Mouse (Mus musculus): ENCODE measurements around the gene Eipr1. TPM values are rescaled to one million over a fixed set of nuclear protein-coding genes. Genes with fewer than 3 reads are reported as not detected.
A peak's percentile ranks its signal among the peaks of the same experiment; 100 is the strongest.
"Not testable (repeated sequence)": the region's sequence is repeated elsewhere in the genome, so short reads cannot be mapped to it uniquely, and the experiment has no call there.

The Eipr1 gene
- polyA plus RNA-seq (2012; rRNA removed): 15.2 and 16.9 TPM in 2 replicates

DNA sequence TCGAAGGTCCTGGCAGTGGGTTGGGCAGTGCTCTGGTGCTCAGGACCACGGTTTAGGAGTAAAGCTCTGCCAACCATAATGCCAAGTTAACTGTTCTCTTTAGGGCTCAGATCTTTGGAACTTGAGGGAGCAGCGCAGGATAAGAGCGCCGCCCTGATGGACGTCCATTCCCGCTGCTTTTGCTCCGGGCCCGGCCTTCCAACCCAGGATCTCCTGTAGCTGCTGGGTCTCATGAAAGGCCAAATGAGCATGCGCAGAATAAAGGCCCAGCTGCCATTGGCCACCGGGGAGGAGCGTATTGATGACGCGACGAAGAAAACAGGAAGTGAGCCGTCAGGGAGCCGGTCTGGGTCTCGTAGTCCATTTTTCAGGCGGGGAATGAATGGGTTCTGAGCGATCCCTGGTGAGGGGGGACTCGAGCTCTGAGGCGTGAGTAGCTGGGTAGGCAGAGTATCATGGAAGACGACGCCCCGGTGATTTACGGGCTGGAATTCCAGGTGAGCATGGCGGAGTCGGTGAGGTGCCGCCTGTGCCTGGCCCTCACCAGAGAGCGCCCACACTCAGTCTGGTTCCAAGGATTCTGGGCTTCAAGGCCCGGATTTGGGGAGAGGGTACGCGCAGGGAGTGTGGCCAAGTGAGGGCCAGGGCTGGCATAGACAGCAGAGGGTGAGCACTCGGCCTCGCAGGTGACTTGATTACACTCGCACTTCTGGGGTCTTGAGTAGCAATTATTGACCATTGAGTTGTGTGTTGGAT lies at the start of gene Eipr1:
Eipr1 (plus strand) TSS at position 296 of the 756 bp plus-strand sequence.
- peak; percentile 55 for DNase-seq (ENCODE audit: low spot score)

DNA sequence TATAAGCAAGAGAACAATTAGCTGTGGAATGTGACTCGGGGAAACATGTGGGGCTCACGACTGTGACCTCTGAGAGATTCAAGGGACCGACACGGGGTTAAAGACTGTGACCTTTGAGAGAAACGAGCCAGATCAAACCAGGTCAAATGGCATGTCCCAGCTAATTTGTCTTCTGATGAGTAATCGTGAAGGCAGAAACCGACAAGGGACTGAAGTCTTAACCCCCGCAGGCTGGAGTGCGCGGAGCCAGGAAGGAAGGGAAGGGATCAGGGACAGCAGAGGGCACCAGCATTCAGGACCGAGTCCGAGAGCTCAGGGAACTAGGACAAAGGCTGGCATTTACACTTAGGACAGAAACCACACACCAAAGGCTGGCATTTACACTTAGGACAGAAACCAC lies 47.2 kb upstream of the Eipr1 start:
- no peak for DNase-seq (ENCODE audit: low spot score)

DNA sequence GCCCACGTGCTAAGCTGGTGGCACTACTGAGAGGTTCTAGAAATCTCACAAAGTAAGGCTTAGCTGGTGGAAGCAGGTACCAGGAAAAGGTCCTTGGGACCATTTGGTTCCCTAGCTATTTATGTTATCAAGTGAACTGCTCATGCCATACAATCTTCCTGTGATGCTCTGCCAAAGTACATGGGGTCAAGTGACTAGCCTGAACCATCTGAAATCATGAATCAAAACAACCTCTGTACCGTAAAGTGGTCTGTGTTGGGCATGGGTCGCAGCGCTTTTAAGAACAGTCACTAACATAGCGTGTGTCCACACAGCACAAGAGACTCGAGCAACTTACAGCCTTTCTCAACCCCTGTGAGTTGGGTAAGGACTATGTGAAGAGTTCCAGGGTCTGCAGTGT lies 46.4 kb upstream of the Eipr1 start:
- DNase-seq (ENCODE audit: low spot score): no peak

DNA sequence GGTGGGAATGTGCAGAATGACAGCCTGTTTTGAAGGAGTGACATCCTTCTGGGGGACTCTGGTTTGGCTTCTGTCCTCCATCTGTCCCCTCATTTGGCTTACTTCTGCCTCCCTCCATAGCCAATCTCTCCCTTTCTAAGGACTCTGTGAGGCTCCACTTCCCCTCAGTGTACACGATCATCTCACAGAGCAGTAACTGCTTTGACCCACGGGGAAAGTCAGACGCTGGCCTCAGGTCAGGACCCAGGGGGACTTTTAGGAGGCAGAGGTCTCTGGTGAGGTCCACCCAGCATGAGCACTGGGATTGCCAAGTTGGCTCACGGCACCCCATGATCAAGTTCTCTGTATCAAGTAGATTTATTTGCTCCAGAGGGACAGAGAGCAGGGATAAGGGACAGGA lies 43.4 kb upstream of the Eipr1 start:
- DNase-seq (ENCODE audit: low spot score): no peak

DNA sequence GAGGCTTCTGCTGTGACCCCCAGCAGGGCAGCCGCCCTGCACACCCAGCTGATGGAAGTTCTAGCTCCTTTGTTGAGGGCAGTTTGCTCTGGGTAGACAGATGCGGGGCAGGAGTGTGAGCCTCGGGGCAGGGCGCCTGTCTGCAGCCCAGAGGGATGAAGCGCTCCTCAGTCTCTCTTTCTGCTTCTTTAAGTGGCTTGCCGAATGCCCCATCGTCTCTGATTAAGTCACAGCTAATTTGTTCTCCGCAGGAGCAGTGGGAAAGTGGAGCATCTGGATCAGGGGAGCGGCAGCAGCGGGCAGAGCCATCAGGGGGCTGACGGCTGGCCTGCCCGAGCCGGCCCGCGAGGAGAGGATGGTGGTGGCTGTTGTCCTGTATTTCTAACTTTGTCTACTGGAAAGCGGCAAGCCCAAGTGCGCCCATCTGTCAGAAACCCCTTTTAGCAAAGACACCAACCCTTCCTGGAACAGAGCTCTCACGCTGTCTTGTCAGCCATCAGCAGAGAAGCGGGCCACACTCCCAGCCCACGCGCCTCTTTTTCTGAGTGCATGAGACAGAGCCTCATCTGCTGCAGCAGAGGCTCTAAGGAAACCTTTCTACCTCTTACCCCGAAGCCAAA lies 40.9 kb upstream of the Eipr1 start:
- DNase-seq (ENCODE audit: low spot score): no peak

DNA sequence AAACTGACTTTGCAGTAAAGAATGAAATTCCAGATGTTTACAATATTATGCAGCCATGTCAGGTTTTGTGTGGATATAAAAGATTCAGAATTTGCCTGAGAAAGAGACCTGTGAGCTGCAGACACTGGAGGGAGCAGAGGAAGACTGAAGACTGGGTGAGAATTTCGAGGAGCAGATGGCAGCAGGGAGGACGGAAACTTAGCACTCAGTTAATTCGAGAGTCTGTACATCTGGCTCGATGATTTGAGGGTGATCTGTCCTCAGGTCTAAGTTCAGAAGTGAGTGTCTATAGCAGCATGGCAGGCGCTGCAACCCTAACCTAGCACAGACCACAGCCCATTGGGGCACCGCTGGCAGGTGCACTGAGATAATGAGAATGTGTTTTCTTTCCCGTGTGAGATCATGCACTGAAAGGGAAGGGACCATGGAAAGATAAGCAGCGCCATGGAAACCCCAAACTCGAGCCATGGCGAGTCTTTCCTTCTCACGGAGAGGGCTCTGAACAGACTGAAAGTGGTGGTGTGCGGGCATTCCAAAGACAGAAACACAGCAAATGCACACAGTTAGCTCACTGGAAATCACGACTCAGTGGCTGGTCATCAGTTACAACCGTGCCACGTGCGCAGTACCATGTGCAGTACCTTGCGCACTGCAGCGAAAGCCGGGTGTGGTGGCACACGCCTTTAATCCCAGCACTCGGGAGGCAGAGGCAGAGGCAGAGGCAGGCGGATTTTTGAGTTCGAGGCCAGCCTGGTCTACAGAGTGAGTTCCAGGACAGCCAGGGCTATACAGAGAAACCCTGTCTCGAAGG lies 36.6 kb upstream of the Eipr1 start:
- DNase-seq (ENCODE audit: low spot score): no peak

DNA sequence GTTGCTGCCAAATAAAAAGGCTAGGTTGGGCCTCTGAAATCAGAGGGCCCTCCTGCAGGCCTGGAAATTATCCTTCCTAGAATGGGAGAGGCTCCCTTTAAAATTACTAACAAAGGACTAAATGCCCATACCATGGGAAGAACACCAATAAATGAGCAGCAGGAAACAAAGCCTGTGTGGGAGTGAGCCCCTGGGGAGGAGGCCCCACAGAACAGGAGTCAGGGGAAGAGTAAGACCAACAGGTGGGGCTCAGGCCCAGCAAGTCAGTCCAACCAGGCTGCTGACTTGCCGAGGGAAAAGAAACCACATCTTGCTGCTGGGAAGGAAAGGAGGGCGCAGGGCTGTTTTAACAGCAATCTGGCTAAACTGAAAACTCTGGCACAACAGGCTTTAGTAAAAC lies 34.5 kb upstream of the Eipr1 start:
- no peak for DNase-seq (ENCODE audit: low spot score)

DNA sequence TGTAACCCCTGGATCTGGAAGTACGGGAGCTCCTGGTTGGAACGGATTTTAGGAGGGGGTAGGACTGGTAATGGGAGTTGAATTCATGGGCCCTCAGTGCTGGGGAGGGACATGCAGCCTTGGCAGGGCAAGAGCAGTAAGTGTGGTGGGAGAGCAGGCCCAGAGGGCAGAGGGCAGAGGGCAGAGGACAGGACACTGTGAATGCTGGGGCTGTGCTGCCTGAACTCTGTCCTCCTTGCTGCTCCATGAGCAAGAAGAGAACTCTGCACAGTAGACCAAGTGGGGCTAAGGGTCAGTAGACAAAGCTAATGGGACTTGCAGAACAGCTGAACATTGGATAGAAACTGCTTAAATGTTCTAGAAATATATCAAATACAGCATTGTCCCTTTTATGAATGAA lies 33.5 kb upstream of the Eipr1 start:
- DNase-seq (ENCODE audit: low spot score): no peak

DNA sequence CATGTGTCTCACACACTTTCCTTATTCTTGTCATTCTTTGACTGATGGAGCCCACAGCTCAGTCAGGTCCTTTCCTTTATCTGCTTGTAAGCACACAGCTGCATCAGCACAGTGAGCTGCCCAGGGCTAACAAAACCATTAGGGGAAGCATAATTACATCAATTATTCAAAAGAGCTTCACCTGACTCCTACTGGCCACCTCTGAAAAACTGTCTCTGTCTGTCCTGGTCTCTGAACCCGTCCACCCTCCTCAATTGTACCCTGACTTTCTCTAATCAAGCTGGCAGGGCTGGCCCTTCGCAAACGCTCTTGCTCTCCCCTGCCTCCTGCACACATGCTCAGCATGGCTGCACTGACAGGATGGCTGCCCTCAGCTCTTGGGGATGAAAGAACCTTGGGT lies 27.2 kb upstream of the Eipr1 start:
- DNase-seq (ENCODE audit: low spot score): no peak

DNA sequence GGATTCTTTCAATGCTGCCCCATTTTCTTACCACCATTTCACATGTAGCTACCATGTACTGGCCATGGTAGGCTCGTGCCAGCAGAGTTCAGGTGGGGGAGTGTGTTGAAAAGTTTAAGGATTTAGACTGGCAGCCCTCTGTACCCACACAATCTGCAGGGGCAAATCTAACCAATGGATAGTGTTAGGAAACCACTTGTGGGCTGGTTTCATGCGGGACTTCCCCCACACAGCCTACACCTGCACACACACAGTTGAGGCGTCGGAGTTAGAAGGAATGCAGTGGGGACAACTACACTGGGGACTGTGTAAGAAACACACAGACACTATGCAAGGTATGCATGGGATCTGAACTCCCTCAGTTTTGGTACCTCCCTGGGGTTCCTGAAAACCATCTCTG lies 25.4 kb upstream of the Eipr1 start:
- no peak for DNase-seq (ENCODE audit: low spot score)

DNA sequence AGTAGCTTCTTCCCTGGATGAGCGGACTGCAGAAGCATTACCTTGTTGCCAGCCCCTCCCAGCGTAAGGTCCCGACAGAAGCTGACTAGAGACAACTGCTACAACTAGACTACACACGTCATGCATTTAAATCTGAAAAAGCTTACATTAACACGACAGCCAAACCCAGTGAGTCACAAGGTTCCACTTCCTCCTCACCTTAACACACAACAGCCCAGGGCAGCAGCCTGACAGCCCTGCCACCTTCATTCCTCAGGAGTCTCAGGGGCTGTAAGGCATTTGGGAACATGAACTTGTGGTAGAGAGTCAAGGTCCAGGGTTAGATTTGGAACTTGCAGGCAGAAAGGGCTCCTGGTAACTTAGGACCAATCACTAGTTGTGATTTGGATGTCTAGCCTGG lies 24.5 kb upstream of the Eipr1 start:
- no peak for DNase-seq (ENCODE audit: low spot score)

DNA sequence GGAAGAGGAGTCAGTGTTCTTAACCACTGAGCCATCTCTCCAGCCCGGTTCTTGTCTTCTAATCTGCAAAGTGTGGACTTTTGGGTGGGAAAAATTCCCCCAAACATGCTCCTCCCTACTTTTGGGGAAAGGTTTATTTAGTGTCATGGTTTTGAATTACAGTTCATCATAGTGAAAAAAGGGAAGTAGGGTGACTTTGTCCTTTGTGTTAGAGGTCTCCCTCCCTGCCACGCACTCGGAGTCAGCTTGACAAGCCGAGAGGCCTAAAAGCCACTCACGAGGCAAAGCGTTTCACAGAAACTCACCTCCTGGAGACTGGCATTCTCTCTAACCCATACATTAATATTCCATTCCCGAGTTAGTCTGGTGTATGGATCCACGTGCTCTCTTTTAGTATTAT lies 19.0 kb upstream of the Eipr1 start:
- DNase-seq (ENCODE audit: low spot score): no peak

DNA sequence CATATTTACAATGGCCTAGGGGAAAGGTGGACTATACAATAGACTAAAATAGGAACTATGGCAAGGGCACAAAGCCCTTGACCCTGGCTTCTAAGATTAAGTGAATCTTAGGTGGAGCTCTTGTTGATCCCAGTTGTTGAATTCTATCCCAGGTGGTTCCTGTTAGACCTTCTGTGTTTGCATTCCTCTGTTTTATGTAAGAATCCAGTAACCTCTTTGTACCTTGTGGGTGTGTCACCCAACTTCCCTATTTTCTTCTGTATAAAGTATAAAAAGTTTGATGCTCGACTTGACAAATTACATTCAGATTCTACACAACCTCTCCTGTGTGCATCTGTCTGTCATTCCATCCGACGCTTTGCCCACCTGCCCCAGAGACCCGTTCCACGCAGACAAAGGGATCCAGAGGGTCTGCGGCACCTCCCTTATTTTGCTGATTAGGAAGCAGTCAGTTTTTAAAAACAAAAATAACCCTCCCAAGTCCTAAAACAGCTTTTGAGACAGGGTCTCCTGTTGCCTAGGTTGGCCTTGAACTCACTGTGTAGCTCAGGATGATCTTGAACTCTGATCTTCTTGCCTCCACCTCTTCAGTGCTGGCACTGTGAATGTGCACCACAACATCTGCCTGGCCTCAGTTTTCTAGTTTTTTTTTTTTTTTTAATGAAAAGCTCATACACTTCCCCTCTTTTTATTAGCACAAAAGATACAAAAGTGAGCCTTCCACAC lies 17.9 kb upstream of the Eipr1 start:
- DNase-seq (ENCODE audit: low spot score): not testable (repeated sequence)

DNA sequence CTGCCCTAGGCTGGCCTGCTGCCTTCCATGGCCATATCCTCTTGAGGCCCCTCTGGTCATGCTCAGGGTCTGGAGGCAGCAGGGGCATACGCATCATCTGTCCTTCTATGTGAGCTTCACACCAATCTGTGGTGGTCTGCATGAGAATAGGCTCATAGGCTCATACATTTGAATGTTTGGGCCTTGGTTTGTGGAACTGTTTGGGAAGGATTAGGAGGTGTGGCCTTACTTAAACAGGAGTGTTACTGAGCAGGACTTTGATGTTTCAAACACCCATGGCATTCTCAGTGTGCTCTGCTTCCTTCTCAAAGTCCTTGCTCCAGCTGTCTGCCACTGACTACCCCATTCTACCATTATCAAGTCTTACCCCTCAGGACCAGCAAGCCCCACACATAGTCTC lies 17.3 kb upstream of the Eipr1 start:
- no peak for DNase-seq (ENCODE audit: low spot score)

DNA sequence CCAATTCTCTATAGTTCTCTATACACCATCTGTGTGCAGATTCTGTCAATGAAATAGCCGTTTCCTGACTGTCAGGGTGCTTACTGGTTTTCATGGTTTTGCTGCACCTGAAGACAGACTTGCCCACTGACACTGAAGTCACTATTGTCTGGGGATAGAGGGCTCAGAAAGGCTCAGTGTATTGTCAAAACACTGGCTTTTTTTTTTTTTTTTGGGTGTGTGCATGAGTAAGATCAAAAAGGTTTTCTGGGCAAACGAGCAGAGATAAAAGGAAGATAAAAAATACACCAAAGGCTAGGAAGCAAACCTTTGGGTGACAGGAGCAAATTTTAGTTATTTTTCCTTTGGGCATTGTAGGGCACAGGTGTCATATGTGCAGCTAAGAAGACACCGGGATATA lies 16.3 kb upstream of the Eipr1 start:
- no peak for DNase-seq (ENCODE audit: low spot score)

DNA sequence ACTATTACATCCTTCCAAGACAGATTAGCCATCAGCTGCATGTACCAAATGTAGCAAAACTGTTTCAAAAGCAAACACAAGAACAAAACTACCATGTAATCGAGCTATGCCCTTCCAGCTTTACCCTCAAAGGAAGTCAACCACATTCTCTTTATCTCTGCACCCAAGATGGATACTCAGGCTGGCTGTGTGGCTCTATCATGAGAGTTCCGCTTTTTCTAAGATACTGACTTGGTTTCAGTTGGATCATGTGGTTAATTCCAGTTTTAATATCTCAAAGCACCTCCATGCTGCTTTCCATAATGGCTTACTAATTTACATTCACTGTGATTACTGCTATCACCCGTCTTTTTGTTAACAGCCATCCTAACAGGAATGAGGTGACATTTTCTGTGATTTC lies 8.3 kb upstream of the Eipr1 start:
- DNase-seq (ENCODE audit: low spot score): no peak

DNA sequence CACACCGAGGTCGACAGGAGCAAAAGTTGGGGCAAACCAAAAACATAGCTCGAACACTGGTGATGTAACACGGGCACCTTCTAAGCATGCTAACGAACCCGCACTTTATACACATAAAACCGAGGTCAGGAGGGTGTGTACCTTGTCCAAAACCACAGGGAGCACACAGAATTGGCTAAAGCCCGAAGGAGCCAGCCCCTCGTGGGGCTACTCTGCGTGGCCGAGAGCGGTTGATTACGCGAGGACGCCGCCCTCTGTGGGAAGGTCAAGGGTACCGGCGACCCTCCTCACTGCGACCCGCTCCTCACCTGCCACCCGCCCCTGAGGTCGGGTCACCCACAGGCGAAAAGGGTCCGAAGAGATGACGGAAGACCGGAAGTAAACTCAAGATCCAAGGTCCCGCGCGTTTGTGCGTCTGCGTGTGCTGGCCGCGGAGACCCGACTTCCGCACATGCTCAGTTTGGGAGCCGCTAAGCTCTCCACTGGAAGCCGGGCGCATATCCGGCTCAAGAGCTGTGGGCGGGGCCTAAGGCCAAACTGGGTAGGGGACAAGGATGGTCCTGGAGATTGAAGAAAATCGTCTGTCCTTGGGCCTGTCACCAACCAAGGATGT lies 1.5 kb upstream of the Eipr1 start, which contains the start of gene Trappc12:
Trappc12 (minus strand) TSS at position 452 of the 613 bp plus-strand sequence.
- peak; percentile 57 for DNase-seq (ENCODE audit: low spot score)

DNA sequence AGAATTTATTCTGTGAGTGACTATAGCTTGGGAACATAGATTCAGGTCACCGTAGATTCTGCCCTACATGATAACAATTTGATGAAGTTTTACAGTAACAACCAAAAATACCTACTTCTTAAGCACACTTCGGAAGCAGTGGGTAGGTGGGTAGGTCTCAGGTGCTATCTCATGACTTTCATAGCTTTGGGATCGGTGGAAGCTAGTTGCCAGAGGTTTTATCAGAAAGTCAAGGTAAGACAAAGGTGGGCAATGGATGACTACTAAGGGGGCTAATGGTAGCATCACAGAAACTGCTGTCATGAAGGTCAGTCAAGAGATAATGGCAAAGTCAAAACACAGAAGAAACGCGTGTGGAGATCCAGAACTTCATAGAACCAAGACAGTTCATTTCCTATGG lies 727 bp upstream of the Eipr1 start:
- no peak for DNase-seq (ENCODE audit: low spot score)

DNA sequence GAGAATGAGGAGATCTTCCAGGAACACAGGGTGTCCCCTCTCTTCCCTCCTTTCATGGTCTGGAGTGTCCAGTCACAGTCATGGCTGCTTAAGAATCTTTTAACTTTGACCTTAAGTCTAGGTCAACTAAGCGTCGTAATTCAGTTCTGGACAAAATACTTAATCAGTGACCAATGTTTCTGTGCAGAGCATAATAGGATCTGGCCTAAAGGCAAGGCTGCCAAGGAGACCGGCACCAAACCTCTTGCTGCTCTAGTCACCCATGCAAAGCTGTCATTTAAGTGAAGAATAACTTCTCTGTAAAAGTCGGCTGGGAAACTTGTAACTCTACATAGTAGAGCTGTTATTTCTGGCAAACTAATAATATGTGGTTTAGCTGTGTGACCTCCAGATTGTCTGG lies 4.4 kb downstream of the Eipr1 start:
- DNase-seq (ENCODE audit: low spot score): no peak

DNA sequence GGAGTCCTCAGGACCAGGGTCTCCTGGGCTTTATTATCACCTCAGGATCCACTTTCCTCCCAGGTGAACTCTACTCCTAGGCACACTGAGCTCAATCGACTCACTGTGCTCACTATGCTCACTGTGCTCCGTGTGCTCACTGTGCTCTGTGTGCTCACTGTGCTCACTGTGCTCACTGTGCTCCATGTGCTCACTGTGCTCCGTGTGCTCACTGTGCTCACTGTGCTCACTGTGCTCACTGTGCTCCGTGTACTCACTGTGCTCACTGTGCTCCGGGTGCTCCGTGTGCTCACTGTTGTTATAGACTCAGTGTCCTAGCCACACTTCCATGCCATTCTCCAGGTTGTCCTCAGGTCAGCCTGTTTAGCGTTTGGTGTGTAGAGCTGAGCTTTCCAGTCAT lies 18.4 kb downstream of the Eipr1 start:
- no peak for DNase-seq (ENCODE audit: low spot score)

DNA sequence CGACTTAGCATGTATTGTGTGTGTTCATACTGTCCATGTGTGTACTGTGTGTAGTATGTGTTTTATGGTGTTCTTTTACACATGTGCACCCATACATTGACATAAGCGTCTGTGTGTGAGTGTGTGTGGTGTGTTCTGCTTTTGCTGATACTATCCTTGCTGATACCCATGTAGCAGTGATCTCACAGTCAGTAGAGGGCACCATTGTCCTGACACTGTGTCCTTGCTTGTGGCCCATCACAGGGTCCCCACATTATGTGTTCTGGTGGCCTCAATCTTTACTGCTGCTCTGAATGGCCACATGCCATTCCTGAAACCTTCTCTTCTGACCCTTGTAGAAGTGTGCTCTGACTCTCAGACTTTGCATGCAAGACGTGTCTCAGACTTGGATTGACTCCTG lies 22.2 kb downstream of the Eipr1 start:
- DNase-seq (ENCODE audit: low spot score): no peak

DNA sequence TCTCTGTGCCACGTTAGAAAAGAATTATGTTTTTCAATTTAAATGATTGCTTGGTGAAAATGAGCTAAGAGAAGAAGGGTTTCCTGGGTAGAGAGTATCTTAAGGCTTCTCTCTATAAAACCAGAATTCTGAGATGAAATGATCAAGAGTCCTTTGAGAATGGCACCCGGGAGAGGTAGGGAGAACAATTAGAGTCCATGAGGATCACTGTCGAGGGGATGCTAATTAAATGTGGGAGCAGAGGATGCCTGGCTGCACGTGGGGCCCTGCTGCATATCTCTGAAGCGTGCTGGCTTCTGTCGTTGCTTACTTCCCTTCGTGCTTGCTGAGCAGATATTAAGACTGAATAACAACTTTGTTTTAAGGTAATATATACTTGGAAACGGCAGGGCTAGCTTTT lies 23.5 kb downstream of the Eipr1 start:
- no peak for DNase-seq (ENCODE audit: low spot score)

Measured in urinary bladder, adult 2 months (tissue).